Mouse (Mus musculus) embryonic facial prominence, embryonic 12.5 days (tissue): ENCODE data around the gene Hivep3. TPM values are rescaled to one million over a fixed set of nuclear protein-coding genes. Genes with fewer than 3 reads are reported as not detected.

Source experiments
- ATAC-seq: fragments of 200-750 bp; cut with Nextera tagmentation; 2 replicates; pipeline ENCODE4 v1.8.0; 2017; ENCODE audit not compliant: insufficient number of reproducible peaks, insufficient read depth, low FRiP score, low TSS enrichment
- H3K27ac ChIP-seq: fragments of 300-500 bp; sonication (generic); 2 replicates; pipeline ENCODE4 v1.5.1; 2016; ENCODE audit warnings: mild to moderate bottlenecking
- H3K27me3 ChIP-seq: fragments of 300-500 bp; sonication (generic); 2 replicates; pipeline ENCODE4 v1.6.1; 2016; ENCODE audit warnings: mild to moderate bottlenecking, moderate library complexity
- H3K36me3 ChIP-seq: fragments of 300-500 bp; sonication (generic); 2 replicates; pipeline ENCODE4 v1.6.1; 2016; ENCODE audit warnings: mild to moderate bottlenecking
- H3K4me1 ChIP-seq: fragments of 300-500 bp; sonication (generic); 2 replicates; pipeline ENCODE4 v1.6.1; 2016
- H3K4me2 ChIP-seq: fragments of 300-500 bp; sonication (generic); replicated peaks from 2 replicates; pipeline ENCODE4 v1.6.1; 2016; ENCODE audit warnings: mild to moderate bottlenecking, moderate library complexity
- H3K4me3 ChIP-seq: fragments of 300-500 bp; sonication (generic); 2 replicates; pipeline ENCODE4 v1.5.1; 2016; ENCODE audit warnings: mild to moderate bottlenecking
- H3K9ac ChIP-seq: fragments of 300-500 bp; sonication (generic); 2 replicates; pipeline ENCODE4 v1.6.1; 2016; ENCODE audit warnings: mild to moderate bottlenecking, moderate library complexity
- H3K9me3 ChIP-seq: fragments of 300-500 bp; sonication (generic); 2 replicates; pipeline ENCODE4 v1.6.1; 2016; ENCODE audit warnings: mild to moderate bottlenecking, moderate library complexity
- WGBS: fragments of 180-500 bp; shearing (Covaris S2); methylation state at CpG from one replicate; pipeline ENCODE4 v1.1.7; 2016; 5-methylcytosine and 5-hydroxymethylcytosine counted together
- polyA plus RNA-seq: library from polyadenylated mRNA; unstranded; fragments of >200 nt; fragmentation: Nextera tagmentation; extraction: Ambion mirVana; gene quantifications from 2 replicates; pipeline ENCODE4 v1.2.1, GENCODE M21; 2016

The Hivep3 gene
- polyA plus RNA-seq, 1 experiment from 2014 or later = 3.2 TPM

- H3K4me1 ChIP-seq = no peaks in the 10 kb centered on the region
- no peaks in the 10 kb centered on the region for H3K36me3 ChIP-seq
- WGBS = 72% methylated on average over 8 of the region's 8 CpGs
- H3K9me3 ChIP-seq = no peaks in the 10 kb centered on the region
- peaks cover 6% of the 10 kb centered on the region; the same call in 1 of the 2 replicates for H3K27me3 ChIP-seq
- H3K4me2 ChIP-seq = no peak overlapping the region
- no peak for ATAC-seq
- H3K27ac ChIP-seq = no peak overlapping the region
- H3K9ac ChIP-seq = no peak overlapping the region
- H3K4me3 ChIP-seq = no peak overlapping the region
These were observed 429.0 kb downstream of the Hivep3 start for GRCm38 (mm10) chr4:120162586-120162985.

GRCm38 (mm10) chr4:120163242-120163641 lies 429.7 kb downstream of the Hivep3 start:
- H3K4me3 ChIP-seq = no peak overlapping the region
- 59% methylated on average over 11 of the region's 11 CpGs for WGBS
- H3K27me3 ChIP-seq = peaks cover 6% of the 10 kb centered on the region; the same call in 1 of the 2 replicates
- ATAC-seq = no peak
- H3K9ac ChIP-seq = no peak overlapping the region
- no peaks in the 10 kb centered on the region for H3K9me3 ChIP-seq
- no peak overlapping the region for H3K27ac ChIP-seq
- no peaks in the 10 kb centered on the region for H3K36me3 ChIP-seq
- H3K4me2 ChIP-seq = no peak overlapping the region
- no peaks in the 10 kb centered on the region for H3K4me1 ChIP-seq

GRCm38 (mm10) chr4:120164316-120164715 lies 430.7 kb downstream of the Hivep3 start:
- H3K27me3 ChIP-seq = peaks cover 6% of the 10 kb centered on the region; the same call in 1 of the 2 replicates
- H3K36me3 ChIP-seq = no peaks in the 10 kb centered on the region
- no peak overlapping the region for H3K27ac ChIP-seq
- no peak for ATAC-seq
- H3K4me2 ChIP-seq = no peak overlapping the region
- H3K9ac ChIP-seq = no peak overlapping the region
- H3K4me3 ChIP-seq = no peak overlapping the region
- H3K4me1 ChIP-seq = no peaks in the 10 kb centered on the region
- H3K9me3 ChIP-seq = no peaks in the 10 kb centered on the region
- WGBS = 82% methylated on average over 5 of the region's 5 CpGs

- no peak for ATAC-seq
- H3K4me3 ChIP-seq = no peak overlapping the region
- no peaks in the 10 kb centered on the region for H3K36me3 ChIP-seq
- no peaks in the 10 kb centered on the region for H3K9me3 ChIP-seq
- no peak overlapping the region for H3K4me2 ChIP-seq
- H3K27me3 ChIP-seq = no peaks in the 10 kb centered on the region
- H3K9ac ChIP-seq = no peak overlapping the region
- no peaks in the 10 kb centered on the region; the same call in 1 of the 2 replicates for H3K4me1 ChIP-seq
- H3K27ac ChIP-seq = no peak overlapping the region
- WGBS = 92% methylated on average over 6 of the region's 6 CpGs
These were observed 434.2 kb downstream of the Hivep3 start for GRCm38 (mm10) chr4:120167778-120168177.

GRCm38 (mm10) chr4:120168346-120168745 lies 434.8 kb downstream of the Hivep3 start:
- no peaks in the 10 kb centered on the region; the same call in 1 of the 2 replicates for H3K4me1 ChIP-seq
- no peak for ATAC-seq
- H3K36me3 ChIP-seq = no peaks in the 10 kb centered on the region
- H3K4me3 ChIP-seq = no peak overlapping the region
- 92% methylated on average over 4 of the region's 4 CpGs for WGBS
- no peaks in the 10 kb centered on the region for H3K27me3 ChIP-seq
- H3K9ac ChIP-seq = no peak overlapping the region
- H3K9me3 ChIP-seq = no peaks in the 10 kb centered on the region
- no peak overlapping the region for H3K27ac ChIP-seq
- H3K4me2 ChIP-seq = no peak overlapping the region

GRCm38 (mm10) chr4:120170387-120170936 lies 436.9 kb downstream of the Hivep3 start:
- Histone ChIP-seq H3K27ac (no peak overlapping the region), H3K9me3 (no peaks in the 10 kb centered on the region)

GRCm38 (mm10) chr4:120172050-120172684 lies 438.6 kb downstream of the Hivep3 start:
- Histone ChIP-seq H3K27me3 (no peaks in the 10 kb centered on the region), H3K9me3 (no peaks in the 10 kb centered on the region), H3K9ac (no peak overlapping the region), H3K4me3 (no peak overlapping the region), H3K36me3 (no peaks in the 10 kb centered on the region), H3K4me2 (no peak overlapping the region), H3K27ac (peak overlapping the region; percentile 46; the same call in 1 of the 2 replicates), H3K4me1 (no peaks in the 10 kb centered on the region; the same call in 1 of the 2 replicates)
- 26% methylated on average over 7 of the region's 7 CpGs for WGBS
- peak; percentile 68 for ATAC-seq

More at GRCm38 (mm10) chr4:120170387-120170936, 436.9 kb downstream of the Hivep3 start:
- Histone ChIP-seq H3K4me1 (no peaks in the 10 kb centered on the region; the same call in 1 of the 2 replicates), H3K27me3 (no peaks in the 10 kb centered on the region), H3K4me2 (no peak overlapping the region), H3K9ac (no peak overlapping the region), H3K4me3 (no peak overlapping the region), H3K36me3 (no peaks in the 10 kb centered on the region)
- no peak for ATAC-seq
- 59% methylated on average over 9 of the region's 9 CpGs for WGBS

- 77% methylated on average over 4 of the region's 4 CpGs for WGBS
- no peak for ATAC-seq
These were observed 445.5 kb downstream of the Hivep3 start for GRCm38 (mm10) chr4:120179123-120179522.

GRCm38 (mm10) chr4:120180535-120180934 lies 447.0 kb downstream of the Hivep3 start:
- Histone ChIP-seq H3K27me3 (peaks cover 4% of the 10 kb centered on the region; the same call in 1 of the 2 replicates), H3K9me3 (no peaks in the 10 kb centered on the region), H3K4me2 (no peak overlapping the region), H3K4me1 (no peaks in the 10 kb centered on the region; the same call in 1 of the 2 replicates), H3K36me3 (no peaks in the 10 kb centered on the region), H3K27ac (no peak overlapping the region), H3K9ac (no peak overlapping the region), H3K4me3 (no peak overlapping the region)
- ATAC-seq = no peak

More at GRCm38 (mm10) chr4:120179123-120179522, 445.5 kb downstream of the Hivep3 start:
- Histone ChIP-seq H3K9me3 (no peaks in the 10 kb centered on the region), H3K9ac (no peak overlapping the region), H3K4me3 (no peak overlapping the region), H3K27ac (no peak overlapping the region), H3K36me3 (no peaks in the 10 kb centered on the region), H3K4me1 (no peaks in the 10 kb centered on the region; the same call in 1 of the 2 replicates), H3K27me3 (peaks cover 4% of the 10 kb centered on the region; the same call in 1 of the 2 replicates), H3K4me2 (no peak overlapping the region)

GRCm38 (mm10) chr4:120184374-120184991 lies 450.9 kb downstream of the Hivep3 start:
- ATAC-seq = no peak
- Histone ChIP-seq H3K4me1 (no peaks in the 10 kb centered on the region; the same call in 1 of the 2 replicates), H3K9ac (no peak overlapping the region), H3K4me2 (no peak overlapping the region), H3K36me3 (no peaks in the 10 kb centered on the region), H3K27ac (no peak overlapping the region), H3K9me3 (no peaks in the 10 kb centered on the region), H3K4me3 (no peak overlapping the region), H3K27me3 (peaks cover 4% of the 10 kb centered on the region; the same call in 1 of the 2 replicates)
- WGBS = 20% methylated on average over 5 of the region's 5 CpGs

GRCm38 (mm10) chr4:120186441-120186840 lies 452.9 kb downstream of the Hivep3 start:
- WGBS = 89% methylated on average over 1 of the region's 1 CpGs

GRCm38 (mm10) chr4:120186934-120187333 lies 453.4 kb downstream of the Hivep3 start:
- no peaks in the 10 kb centered on the region for H3K36me3 ChIP-seq
- no peak for ATAC-seq
- 4% methylated on average over 4 of the region's 4 CpGs for WGBS
- no peaks in the 10 kb centered on the region; the same call in 1 of the 2 replicates for H3K4me1 ChIP-seq
- H3K27me3 ChIP-seq = no peaks in the 10 kb centered on the region
- H3K4me3 ChIP-seq = no peak overlapping the region
- H3K27ac ChIP-seq = no peak overlapping the region
- H3K9me3 ChIP-seq = no peaks in the 10 kb centered on the region
- H3K4me2 ChIP-seq = no peak overlapping the region
- no peak overlapping the region for H3K9ac ChIP-seq

More at GRCm38 (mm10) chr4:120186441-120186840, 452.9 kb downstream of the Hivep3 start:
- Histone ChIP-seq H3K9me3 (no peaks in the 10 kb centered on the region), H3K27me3 (no peaks in the 10 kb centered on the region), H3K4me2 (no peak overlapping the region), H3K36me3 (no peaks in the 10 kb centered on the region), H3K4me1 (no peaks in the 10 kb centered on the region; the same call in 1 of the 2 replicates), H3K27ac (no peak overlapping the region), H3K9ac (no peak overlapping the region), H3K4me3 (no peak overlapping the region)
- no peak for ATAC-seq
